In genomic region chr6:37871137-37871851, GRCm38 (mm10) we compare ENCODE assay signal across 8 mouse cellular contexts. TPM values are rescaled to one million over a fixed set of nuclear protein-coding genes. Genes with fewer than 3 reads are reported as not detected.
DNase-seq lines count a peak whose midpoint lies in the region; ATAC-seq and TF ChIP-seq lines count a peak whose summit lies in the region.

No protein-coding gene starts in this region.

- peaks cover 47% of the 10 kb centered on the region for H3K9me3 ChIP-seq in E14TG2a.4 (ENCODE audit: low read length)
- H3K9me3 ChIP-seq in forebrain, postnatal 0 days (ENCODE audit: low read length) = peaks cover 29% of the 10 kb centered on the region

- peak; percentile 76 for DNase-seq in brain, adult 2 months (ENCODE audit: low read depth, low spot score)
- peak; percentile 63 for DNase-seq in forebrain, postnatal 0 days
- DNase-seq in heart, postnatal 36 days = peak; percentile 53 to 73
- peak; percentile 46 for DNase-seq in layer of hippocampus, adult 9-11 months
- DNase-seq in lung, postnatal 14 days = peak; percentile 48
- DNase-seq in retina, adult 2 months (ENCODE audit: low read depth, low spot score) = peak; percentile 57
- peak; percentile 75 to 81 for DNase-seq in thymus, postnatal 36 days

- H3K27ac ChIP-seq in forebrain, postnatal 0 days (ENCODE audit: low read depth, low read length) = peak overlapping the region; percentile 99

- no peak for TF ChIP-seq CTCF in E14TG2a.4 (conservative IDR thresholded peaks at IDR 0.05; ENCODE audit: low read length)
- TF ChIP-seq CTCF in forebrain, postnatal 0 days (IDR thresholded peaks at IDR 0.05; ENCODE audit: low read depth) = 0 out of 2 replicates have a peak, but pooled peaks have one; percentile 9

- peaks cover 29% of the 10 kb centered on the region for H3K36me3 ChIP-seq in E14TG2a.4 (ENCODE audit: insufficient read depth, low read length)
- H3K36me3 ChIP-seq in forebrain, postnatal 0 days (ENCODE audit: insufficient read depth) = no peaks in the 10 kb centered on the region

- H3K4me1 ChIP-seq in E14TG2a.4 (replicated peaks; ENCODE audit: low read depth, low read length) = peaks cover 14% of the 10 kb centered on the region
- H3K4me1 ChIP-seq in forebrain, postnatal 0 days (ENCODE audit: insufficient read depth) = no peaks in the 10 kb centered on the region

- intact Hi-C loops in heart, postnatal 36 days (cut with DNase I) = loop anchor here (10.0 kb wide), 2 partner anchors 64 to 194 kb away; no protein-coding TSS in a partner anchor

- no peaks in the 10 kb centered on the region for H3K27me3 ChIP-seq in E14TG2a.4 (ENCODE audit: insufficient read depth, low read length)
- no peaks in the 10 kb centered on the region for H3K27me3 ChIP-seq in forebrain, postnatal 0 days (ENCODE audit: insufficient read depth, low read length)

- peak; percentile 46 for ATAC-seq in forebrain, postnatal 0 days

- H3K4me3 ChIP-seq in E14TG2a.4 (replicated peaks; ENCODE audit: low read length) = peak overlapping the region; percentile 90
- H3K4me3 ChIP-seq in forebrain, postnatal 0 days (ENCODE audit: low read depth, low read length) = peak overlapping the region; percentile 94

- H3K4me2 ChIP-seq in forebrain, postnatal 0 days (ENCODE audit: low read depth) = peak overlapping the region; percentile 42

- WGBS in forebrain, postnatal 0 days = 1% methylated on average over 61 of the region's 70 CpGs

- H3K9ac ChIP-seq in forebrain, postnatal 0 days = peak overlapping the region; percentile 94

RNA-seq across cellular contexts. Expression of gene Trim24, which starts 0.7 kb away (rescaled TPM):
- total RNA-seq in forebrain, postnatal 0 days (2014; rRNA removed) = 55.9 and 70.5 TPM in 2 replicates
- polyA plus RNA-seq in forebrain, postnatal 0 days (2015; fragmentation: Nextera tagmentation; extraction: Ambion mirVana) = 10.9 and 13.0 TPM in 2 replicates
- 10 to 100 TPM; 34.6 to 36.8 TPM for total RNA-seq in heart, postnatal 36 days (2021)

Comparison
In these comparisons a context has a peak if more than half of its experiments do, and no peak if none do; other contexts are left out.
1. Peak in every context shown above with its lines: DNase-seq, ATAC-seq, H3K4me3 ChIP-seq and H3K27ac ChIP-seq.